Mouse (Mus musculus) midbrain, embryonic 10.5 days (tissue): Measurements from ENCODE around the gene Osbpl11. TPM values are rescaled to one million over a fixed set of nuclear protein-coding genes. Genes with fewer than 3 reads are reported as not detected.
"Not testable (repeated sequence)": the region's sequence is repeated elsewhere in the genome, so short reads cannot be mapped to it uniquely, and the experiment has no call there.

Source experiments
- DNase-seq: peaks from one replicate; pipeline ENCODE4 v3.0.0-alpha.2; 2017; ENCODE audit warnings: low spot score
- H3K27ac ChIP-seq: fragments of 300-500 bp; sonication (generic); replicated peaks from 2 replicates; pipeline ENCODE4 v1.5.1; 2016; ENCODE audit warnings: mild to moderate bottlenecking
- H3K27me3 ChIP-seq: fragments of 300-500 bp; sonication (generic); 2 replicates; pipeline ENCODE4 v1.6.1; 2016; ENCODE audit warnings: low read depth, mild to moderate bottlenecking; ENCODE audit not compliant: poor library complexity, severe bottlenecking
- H3K36me3 ChIP-seq: fragments of 300-500 bp; sonication (generic); 2 replicates; pipeline ENCODE4 v1.6.1; 2016; ENCODE audit warnings: mild to moderate bottlenecking, moderate library complexity
- H3K4me1 ChIP-seq: fragments of 300-500 bp; sonication (generic); 2 replicates; pipeline ENCODE4 v1.6.1; 2016
- H3K4me3 ChIP-seq: fragments of 300-500 bp; sonication (generic); 2 replicates; pipeline ENCODE4 v1.5.1; 2016; ENCODE audit warnings: mild to moderate bottlenecking, moderate library complexity
- H3K9me3 ChIP-seq: fragments of 300-500 bp; sonication (generic); replicated peaks from 2 replicates; pipeline ENCODE4 v1.6.1; 2016; ENCODE audit warnings: mild to moderate bottlenecking
- WGBS: fragments of 180-500 bp; shearing (Covaris S2); methylation state at CpG from one replicate; pipeline ENCODE4 v1.1.7; 2016; 5-methylcytosine and 5-hydroxymethylcytosine counted together
- polyA plus RNA-seq: library from polyadenylated mRNA; unstranded; fragments of >200 nt; fragmentation: Nextera tagmentation; extraction: Ambion mirVana; gene quantifications from 2 replicates; pipeline ENCODE4 v1.2.1, GENCODE M21; 2016

Gene Osbpl11
- polyA plus RNA-seq, 1 experiment from 2014 or later: 23.3 TPM

GRCm38 (mm10) chr16:33163330-33164090 is 21.4 kb upstream of the Osbpl11 start:
- 86% methylated on average over 13 of the region's 13 CpGs for WGBS
- no peaks in the 10 kb centered on the region for H3K27me3 ChIP-seq

GRCm38 (mm10) chr16:33166284-33166683 is 18.6 kb upstream of the Osbpl11 start:
- not testable (repeated sequence) for H3K4me3 ChIP-seq, H3K27me3 ChIP-seq, H3K36me3 ChIP-seq, H3K9me3 ChIP-seq, H3K27ac ChIP-seq, H3K4me1 ChIP-seq
- WGBS: 65% methylated on average over 6 of the region's 6 CpGs
- DNase-seq: peak; percentile 37

More at GRCm38 (mm10) chr16:33163330-33164090, 21.4 kb upstream of the Osbpl11 start:
- Histone ChIP-seq H3K4me1 (no peaks in the 10 kb centered on the region), H3K27ac (no peak overlapping the region), H3K36me3 (no peaks in the 10 kb centered on the region), H3K4me3 (no peak overlapping the region), H3K9me3 (no peaks in the 10 kb centered on the region)
- no peak for DNase-seq

- 0 out of 2 replicates have a peak, but pooled peaks cover 7% of the 10 kb centered on the region for H3K4me1 ChIP-seq
- H3K27me3 ChIP-seq: no peaks in the 10 kb centered on the region
- no peak overlapping the region for H3K27ac ChIP-seq
- H3K36me3 ChIP-seq: no peaks in the 10 kb centered on the region
- no peak overlapping the region for H3K4me3 ChIP-seq
- WGBS: 52% methylated on average over 5 of the region's 5 CpGs
- no peak for DNase-seq
- H3K9me3 ChIP-seq: no peaks in the 10 kb centered on the region
These were observed 17.3 kb upstream of the Osbpl11 start for GRCm38 (mm10) chr16:33167537-33167936.

DNA sequence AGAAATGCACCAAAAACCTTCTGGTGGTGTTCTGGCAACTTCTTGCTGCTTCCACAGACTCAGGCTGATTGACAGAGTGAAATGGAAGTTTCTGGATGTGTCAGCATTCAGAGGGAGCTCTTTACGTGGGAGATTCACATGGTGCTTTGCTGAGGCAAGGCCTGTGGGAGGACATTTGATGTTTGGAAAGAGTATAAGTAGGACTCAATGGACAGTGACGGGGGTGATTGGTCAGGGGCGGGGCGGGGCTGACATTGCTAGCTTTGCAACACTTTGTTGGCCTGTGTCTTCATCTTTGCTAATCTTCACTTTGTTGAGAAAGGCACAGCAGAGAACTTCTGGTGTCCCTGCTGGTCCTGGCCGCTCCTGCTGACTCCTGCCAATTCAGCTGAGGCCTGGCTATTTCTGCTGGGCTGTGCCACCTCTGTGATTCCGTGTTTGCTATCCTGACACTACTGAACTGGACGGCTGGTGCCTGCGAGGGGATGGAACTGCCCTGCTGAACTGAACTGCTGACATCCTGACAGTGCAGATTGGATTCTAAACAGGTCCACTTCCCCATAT is 15.3 kb upstream of the Osbpl11 start:
- Histone ChIP-seq H3K4me3 (no peak overlapping the region), H3K4me1 (0 out of 2 replicates have a peak, but pooled peaks cover 7% of the 10 kb centered on the region), H3K36me3 (no peaks in the 10 kb centered on the region), H3K9me3 (no peaks in the 10 kb centered on the region; the same call in 1 of the 2 replicates), H3K27me3 (no peaks in the 10 kb centered on the region), H3K27ac (no peak overlapping the region)
- DNase-seq: no peak
- 69% methylated on average over 8 of the region's 8 CpGs for WGBS

DNA sequence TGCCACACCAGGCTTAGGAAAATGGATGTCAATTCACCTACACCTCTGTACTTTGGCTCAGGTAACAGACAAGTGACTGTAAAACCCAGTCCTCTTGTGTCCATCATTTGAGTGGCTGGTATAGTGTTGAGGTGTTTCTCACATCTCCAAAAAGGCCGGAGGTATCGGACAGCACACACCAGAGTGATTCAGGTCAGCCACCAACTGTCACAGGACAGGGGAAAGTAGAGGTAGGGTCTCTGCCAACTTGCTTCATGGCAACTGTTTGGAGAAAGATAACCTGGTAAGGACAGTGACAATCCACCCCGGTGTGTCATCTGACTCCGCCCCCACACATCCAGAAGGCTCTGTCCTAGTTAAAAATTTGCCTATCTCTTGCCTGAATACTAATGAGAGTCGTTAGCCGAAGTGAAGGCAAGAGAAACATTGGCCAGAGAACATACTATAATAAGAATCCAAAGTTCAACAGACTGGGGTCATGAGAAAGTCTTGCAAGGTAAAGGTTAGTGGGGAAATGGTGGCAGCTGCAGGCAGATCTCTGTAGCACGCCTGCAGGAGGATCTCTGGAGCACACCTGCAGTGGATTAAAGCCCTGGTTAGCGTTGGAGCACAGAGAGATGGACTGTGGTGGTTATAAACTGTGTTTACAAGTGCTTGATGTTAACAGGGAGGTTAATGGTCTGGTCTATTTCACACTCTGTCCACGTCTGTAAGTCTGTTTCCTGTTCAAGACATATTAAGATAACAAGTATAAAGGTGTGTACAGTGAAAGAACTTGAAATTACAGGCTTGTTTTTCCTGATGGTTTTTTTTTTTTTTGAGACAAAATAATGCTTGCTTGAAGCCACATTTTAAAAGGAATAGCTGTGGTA is 13.9 kb upstream of the Osbpl11 start:
- H3K27me3 ChIP-seq: no peaks in the 10 kb centered on the region
- 81% methylated on average over 9 of the region's 9 CpGs for WGBS

GRCm38 (mm10) chr16:33171800-33172199 is 13.1 kb upstream of the Osbpl11 start:
- 0 out of 2 replicates have a peak, but pooled peaks cover 7% of the 10 kb centered on the region for H3K4me1 ChIP-seq
- 86% methylated on average over 6 of the region's 6 CpGs for WGBS
- no peak overlapping the region for H3K27ac ChIP-seq
- H3K27me3 ChIP-seq: no peaks in the 10 kb centered on the region
- H3K9me3 ChIP-seq: no peaks in the 10 kb centered on the region; the same call in 1 of the 2 replicates
- no peaks in the 10 kb centered on the region for H3K36me3 ChIP-seq
- no peak for DNase-seq
- H3K4me3 ChIP-seq: no peak overlapping the region

More for the DNA sequence above, 13.9 kb upstream of the Osbpl11 start:
- H3K4me3 ChIP-seq: no peak overlapping the region
- H3K27ac ChIP-seq: no peak overlapping the region
- no peaks in the 10 kb centered on the region; the same call in 1 of the 2 replicates for H3K9me3 ChIP-seq
- H3K36me3 ChIP-seq: no peaks in the 10 kb centered on the region
- 0 out of 2 replicates have a peak, but pooled peaks cover 7% of the 10 kb centered on the region for H3K4me1 ChIP-seq
- no peak for DNase-seq

DNA sequence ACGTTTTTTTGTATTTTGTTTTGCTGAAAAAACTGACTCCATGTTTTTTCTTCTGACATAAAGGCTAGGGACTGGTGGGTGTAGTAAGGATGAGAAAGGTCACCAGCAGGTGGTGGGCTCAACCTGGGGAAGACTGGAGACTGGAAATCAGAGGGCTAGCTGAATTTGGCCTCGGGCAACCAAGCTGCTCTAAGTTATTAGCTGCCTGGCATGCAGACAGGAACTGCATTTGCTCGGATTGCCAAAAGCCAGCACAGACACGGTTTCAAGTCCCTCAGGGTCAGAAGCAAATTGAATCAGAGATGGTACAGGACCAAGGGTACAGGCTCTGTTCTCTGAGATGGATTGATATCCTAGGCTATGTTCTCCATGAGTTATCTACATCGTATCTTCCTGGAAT is 11.7 kb upstream of the Osbpl11 start:
- no peak for DNase-seq
- Histone ChIP-seq H3K9me3 (no peaks in the 10 kb centered on the region; the same call in 1 of the 2 replicates), H3K27ac (no peak overlapping the region), H3K4me3 (no peak overlapping the region), H3K36me3 (no peaks in the 10 kb centered on the region), H3K27me3 (no peaks in the 10 kb centered on the region), H3K4me1 (peaks cover 7% of the 10 kb centered on the region; the same call in 1 of the 2 replicates)
- WGBS: 85% methylated on average over 5 of the region's 5 CpGs

DNA sequence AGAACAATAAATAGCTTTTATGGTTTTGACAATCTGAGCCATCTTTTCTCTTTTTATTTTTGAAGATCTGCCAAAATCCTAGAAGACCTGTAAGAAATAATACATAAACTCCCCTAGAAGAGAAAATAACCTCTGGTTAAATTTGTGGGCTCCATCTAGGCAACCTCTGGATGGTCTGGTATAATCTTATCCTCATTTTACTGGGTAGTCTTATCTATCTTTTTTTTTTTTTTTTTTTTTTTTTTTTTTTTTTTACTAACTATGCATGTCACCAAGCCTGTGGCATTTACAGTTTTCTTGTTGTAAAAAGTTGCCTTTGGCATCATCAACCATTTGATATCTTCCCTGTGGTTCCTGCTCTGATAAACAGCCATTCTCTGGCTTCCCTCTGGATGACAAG is 10.2 kb upstream of the Osbpl11 start:
- Histone ChIP-seq H3K9me3 (no peaks in the 10 kb centered on the region; the same call in 1 of the 2 replicates), H3K36me3 (no peaks in the 10 kb centered on the region), H3K27ac (no peak overlapping the region), H3K27me3 (no peaks in the 10 kb centered on the region), H3K4me3 (no peak overlapping the region), H3K4me1 (peaks cover 10% of the 10 kb centered on the region; the same call in 1 of the 2 replicates)
- DNase-seq: no peak

- not testable (repeated sequence) for DNase-seq, H3K36me3 ChIP-seq, H3K27me3 ChIP-seq, H3K9me3 ChIP-seq, H3K27ac ChIP-seq, H3K4me3 ChIP-seq, H3K4me1 ChIP-seq
- WGBS: 90% methylated on average over 5 of the region's 5 CpGs
These were observed 8.0 kb upstream of the Osbpl11 start for GRCm38 (mm10) chr16:33176831-33177230.

GRCm38 (mm10) chr16:33177722-33178121 is 7.1 kb upstream of the Osbpl11 start:
- Histone ChIP-seq H3K36me3 (no peaks in the 10 kb centered on the region), H3K4me1 (peaks cover 4% of the 10 kb centered on the region; the same call in 1 of the 2 replicates), H3K27me3 (no peaks in the 10 kb centered on the region), H3K27ac (no peak overlapping the region), H3K9me3 (no peaks in the 10 kb centered on the region; the same call in 1 of the 2 replicates), H3K4me3 (no peak overlapping the region)
- WGBS: 93% methylated on average over 4 of the region's 4 CpGs
- no peak for DNase-seq

DNA sequence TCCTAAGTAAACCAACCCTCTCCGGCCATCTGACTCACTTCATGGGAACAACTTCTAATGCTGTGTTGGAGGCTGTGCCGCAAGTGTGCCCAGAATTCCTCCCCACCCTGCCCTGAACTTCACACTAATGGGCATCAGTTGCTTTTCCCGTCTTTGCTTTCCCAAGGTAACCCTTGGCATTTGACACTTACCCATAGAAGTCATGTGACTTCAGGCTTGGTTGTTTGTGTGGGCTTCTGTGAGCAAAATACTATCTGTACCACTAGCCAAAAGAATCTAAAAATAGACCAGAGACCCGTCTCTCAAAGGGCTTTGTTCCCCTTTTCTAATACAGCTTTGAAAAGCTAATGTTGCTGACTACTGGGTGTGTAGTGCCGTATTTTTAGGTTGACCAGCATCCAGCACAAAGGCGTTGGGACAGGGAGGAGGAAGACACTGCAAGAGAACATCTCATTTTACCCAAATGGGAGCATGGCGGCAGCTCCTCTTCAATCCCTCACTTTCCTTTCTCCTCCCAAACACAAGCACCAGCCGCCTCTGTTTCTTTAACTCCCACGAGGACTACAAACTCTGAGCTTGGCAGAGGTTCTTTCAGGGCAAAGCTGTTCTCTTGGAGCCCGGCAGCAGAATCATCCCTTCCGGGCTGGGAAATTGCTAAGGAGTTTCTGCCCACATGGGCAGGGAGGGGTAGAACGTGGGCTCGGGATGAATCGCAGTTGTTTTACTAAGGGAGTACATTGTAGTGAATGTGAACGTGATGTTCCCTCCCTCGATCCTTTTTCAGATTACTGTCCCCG is 6.4 kb upstream of the Osbpl11 start:
- no peak for DNase-seq
- Histone ChIP-seq H3K27me3 (no peaks in the 10 kb centered on the region), H3K4me3 (no peak overlapping the region), H3K36me3 (no peaks in the 10 kb centered on the region), H3K4me1 (peaks cover 4% of the 10 kb centered on the region; the same call in 1 of the 2 replicates), H3K27ac (no peak overlapping the region), H3K9me3 (no peaks in the 10 kb centered on the region; the same call in 1 of the 2 replicates)
- 84% methylated on average over 17 of the region's 17 CpGs for WGBS

DNA sequence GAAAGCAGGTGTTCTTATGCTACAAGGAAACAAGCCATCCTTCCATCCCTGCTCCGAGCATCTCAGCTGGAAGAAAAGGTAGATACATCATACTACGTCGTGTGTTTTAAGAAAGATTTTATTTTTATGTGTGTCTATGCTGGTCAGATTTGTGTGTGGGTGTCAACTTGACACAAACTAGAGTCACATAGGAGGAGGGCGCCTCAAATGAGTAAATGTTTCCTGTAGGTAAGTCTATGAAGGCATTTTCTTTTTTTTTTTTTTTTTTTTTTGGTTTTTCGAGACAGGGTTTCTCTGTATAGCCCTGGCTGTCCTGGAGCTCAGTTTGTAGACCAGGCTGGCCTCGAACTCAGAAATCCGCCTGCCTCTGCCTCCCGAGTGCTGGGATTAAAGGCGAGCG is 5.6 kb upstream of the Osbpl11 start:
- 88% methylated on average over 10 of the region's 10 CpGs for whole genome bisulfite sequencing
- H3K4me1 ChIP-seq, DNase-seq, H3K36me3 ChIP-seq, H3K27me3 ChIP-seq, H3K9me3 ChIP-seq, H3K4me3 ChIP-seq, H3K27ac ChIP-seq: not testable (repeated sequence)
